Mouse (Mus musculus) T-helper 17 cell (primary cell): ENCODE data around the gene Sertad2.

Experiments
- in situ Hi-C, 2 experiments: fragments of 300-600 bp; cut with MboI, MseI; formaldehyde crosslinking; loops; 1 replicate in 1 of 2; 2 replicates in 1 of 2; pipeline ENCODE4 v1.15.1; 2025; ENCODE audit warnings: high pct_unique_total_duplicates in 2 of 2

Gene Sertad2

DNA sequence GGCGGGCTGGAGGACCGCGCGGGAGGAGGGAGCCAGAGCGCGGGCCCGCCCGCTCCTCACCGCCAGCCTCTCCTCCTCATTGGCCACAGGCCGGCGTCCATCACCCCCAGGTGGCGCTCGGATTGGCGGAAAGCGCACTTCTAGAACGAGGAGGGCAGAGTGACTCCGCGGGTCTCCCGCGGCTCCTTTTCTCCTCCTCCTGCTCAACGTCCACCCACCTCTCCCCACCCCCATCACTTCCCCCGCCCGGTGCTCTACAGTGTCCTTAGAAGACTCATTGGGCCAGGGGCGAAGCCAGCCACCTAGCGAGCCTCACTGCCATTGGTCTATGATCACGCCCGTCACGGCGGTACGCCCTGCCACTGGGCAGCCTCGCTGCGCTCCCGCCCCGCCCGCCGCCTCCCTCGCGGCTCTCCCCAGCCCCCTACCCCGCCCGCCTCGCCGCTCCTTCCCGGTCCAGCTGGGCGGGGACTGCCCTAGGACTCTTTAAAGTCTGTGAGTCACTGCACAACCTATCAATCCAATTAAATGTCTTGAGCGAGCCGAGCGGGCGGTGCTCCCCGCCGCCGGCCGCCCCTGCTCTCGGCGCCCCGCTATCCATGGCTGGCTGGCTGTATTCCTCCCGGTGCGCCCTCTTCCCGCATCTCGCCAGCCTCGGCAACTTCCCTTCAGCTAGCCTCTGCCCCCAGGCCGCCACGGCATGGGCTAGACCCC is at the start of gene Sertad2:
Gene Sertad2 (plus strand): TSS at position 515 of the 714 bp plus-strand sequence.
- in situ Hi-C loops, result loop anchor here (5.0 to 10.0 kb wide), 2 partner anchors 94 to 618 kb away; partner anchors contain the start of gene Spred2 (in 1 of the 2)

DNA sequence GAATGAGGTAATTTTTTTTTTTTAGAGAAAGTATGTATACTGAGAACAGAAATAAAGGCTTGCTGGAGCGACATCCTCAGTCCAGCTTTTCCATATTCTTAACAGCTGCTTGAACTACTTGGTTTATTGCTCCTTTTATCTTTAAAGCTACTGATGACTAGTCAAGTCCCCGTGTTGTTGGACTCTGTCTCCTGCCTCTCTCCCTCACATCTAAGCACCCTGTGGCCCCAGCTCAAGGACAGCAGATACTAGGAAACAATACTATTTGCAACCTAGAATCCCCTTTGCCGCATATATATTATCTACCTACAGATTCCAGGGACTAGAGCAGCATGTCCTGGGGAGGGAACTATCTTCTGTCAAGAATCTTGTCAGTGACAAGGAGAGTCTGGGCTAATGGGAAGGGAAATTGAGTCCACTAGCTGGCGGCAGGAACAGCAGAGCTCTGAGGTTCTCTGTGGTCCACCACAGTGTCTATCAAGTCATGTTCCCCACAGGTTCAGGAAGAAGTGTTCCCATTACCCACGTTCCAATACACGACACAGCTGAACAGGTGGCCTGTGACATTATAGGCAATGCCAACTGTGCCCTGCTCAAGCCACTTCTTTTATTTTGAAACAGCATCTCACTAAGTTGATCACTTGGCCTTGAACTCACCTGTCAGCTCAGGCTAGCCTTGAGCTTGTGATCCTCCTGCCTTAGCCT is 49.0 kb upstream of the Sertad2 start:
- in situ Hi-C loops, result no loop called here

DNA sequence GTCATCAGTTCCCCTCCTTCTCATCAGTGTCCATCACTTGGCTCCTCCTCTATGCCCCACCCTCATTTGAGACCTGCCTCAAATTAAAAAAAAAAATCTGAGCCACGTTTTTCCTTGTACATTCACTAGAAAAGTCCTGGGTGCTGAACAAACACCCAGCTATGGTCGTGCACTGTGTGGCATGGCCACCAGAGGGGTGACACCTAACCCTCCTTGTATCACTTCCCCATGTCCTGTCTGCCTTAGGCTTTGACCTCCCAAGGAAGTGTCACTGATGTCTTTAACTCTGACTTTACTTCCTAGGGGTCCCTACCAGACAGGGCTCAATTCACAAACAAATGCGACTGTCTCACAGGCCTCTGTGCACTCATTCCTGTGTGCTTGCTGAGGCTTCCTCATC is 42.5 kb upstream of the Sertad2 start:
- in situ Hi-C loops, result loop anchor here in 1 of 2 experiments (5.0 kb wide), 1 partner anchor 338 kb away; no protein-coding TSS in a partner anchor

DNA sequence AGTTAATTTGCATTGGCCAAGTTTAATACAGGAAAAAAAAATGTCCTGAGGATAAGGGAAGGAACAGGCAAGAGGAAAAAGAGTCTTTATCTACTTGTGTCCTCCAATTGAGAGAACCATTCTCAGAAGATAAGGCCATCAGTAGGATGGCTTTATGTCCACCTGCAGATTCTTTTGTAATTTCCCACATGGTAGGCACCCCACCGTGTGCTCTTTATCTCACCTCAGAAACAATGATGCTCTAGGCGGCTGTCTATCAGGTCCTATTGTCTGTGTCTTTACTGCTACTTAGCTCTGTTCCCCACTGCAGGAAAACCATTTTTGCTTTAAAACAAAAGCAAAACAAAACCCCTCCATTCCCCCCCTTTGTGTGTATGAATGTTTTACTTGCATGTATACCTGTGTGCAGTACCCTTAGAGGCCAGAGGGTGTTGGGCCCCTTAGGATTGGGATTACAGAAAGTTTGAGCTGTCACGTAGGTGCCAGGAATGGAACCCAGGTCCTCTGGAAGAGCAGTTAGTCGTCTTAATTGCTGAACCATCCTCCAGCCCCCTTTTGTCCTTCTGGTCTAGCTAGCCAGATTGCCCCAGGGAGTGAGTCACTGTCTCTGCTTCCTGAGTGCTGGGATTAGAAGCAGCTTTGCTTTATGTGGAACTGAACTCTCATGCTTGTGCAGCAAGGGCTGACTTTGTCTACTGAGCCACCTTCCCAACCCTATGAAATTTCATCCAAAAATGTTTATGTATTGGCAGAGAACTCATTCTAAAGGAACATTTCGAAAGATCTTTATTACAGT is 41.7 kb upstream of the Sertad2 start:
- in situ Hi-C loops, result loop anchor here in 1 of 2 experiments (5.0 kb wide), 1 partner anchor 339 kb away; no protein-coding TSS in a partner anchor

DNA sequence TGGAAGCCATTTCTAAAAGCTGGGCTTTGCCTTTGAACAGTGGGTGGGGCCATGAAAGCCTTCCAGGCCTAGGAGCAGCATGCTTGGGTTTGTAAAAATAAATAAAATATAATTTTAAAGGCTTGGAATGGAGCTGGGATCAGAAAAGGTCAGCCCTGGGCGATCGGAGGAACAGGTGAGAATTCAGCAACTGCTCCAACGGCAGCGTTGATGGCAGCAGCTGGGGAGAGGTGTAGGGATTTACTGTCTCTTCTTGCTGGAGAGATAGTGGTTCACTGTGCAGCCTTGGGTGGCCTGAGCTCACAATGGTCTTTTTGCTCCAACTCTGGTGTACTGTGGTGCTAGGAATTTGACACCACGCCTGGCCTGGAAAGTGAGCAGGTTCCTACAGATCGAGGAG is 29.5 kb upstream of the Sertad2 start:
- in situ Hi-C loops, result loop anchor here in 1 of 2 experiments (10.0 kb wide), 1 partner anchor 371 kb away; no protein-coding TSS in a partner anchor

DNA sequence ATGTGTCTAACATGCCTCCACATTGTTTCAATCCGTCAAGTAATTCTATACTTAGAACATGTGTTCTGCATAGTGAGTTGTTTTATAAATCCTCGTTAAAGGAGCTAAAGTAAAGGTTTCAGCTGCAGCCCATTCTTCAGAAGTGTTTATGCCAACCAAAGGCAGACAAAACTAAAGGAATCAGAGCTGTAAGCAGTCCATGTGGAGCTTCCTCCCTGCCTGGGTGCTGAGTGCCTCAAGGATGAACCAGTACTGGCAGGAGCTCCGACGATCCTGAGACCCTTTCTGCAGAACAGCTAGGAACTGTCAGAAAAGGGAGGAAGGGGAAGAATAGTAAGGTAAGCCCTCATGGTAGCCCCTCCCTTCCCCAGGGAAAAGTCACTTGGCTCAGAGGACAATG is 28.3 kb upstream of the Sertad2 start:
- in situ Hi-C loops, result loop anchor here in 1 of 2 experiments (10.0 kb wide), 1 partner anchor 370 kb away; no protein-coding TSS in a partner anchor

DNA sequence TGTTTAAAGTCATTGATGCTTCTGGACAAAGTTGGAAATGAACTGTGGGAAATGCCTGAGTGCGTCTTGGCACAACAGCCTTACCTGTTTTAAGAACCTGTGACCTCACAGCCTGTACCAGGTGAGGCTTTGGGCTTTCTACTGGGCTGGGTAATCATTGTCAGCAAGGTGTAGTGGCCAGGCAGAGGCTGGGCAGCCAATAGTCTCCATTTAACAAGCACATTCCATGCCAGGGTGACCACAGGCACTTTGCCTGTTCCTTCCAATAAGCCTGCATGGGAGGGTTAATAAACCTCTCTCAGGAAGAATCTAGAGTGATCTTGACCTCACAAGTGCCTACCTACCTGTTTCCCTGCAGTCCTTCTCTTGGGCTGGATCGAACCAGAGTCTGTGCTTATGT is 21.7 kb upstream of the Sertad2 start:
- in situ Hi-C loops, result no loop called here

DNA sequence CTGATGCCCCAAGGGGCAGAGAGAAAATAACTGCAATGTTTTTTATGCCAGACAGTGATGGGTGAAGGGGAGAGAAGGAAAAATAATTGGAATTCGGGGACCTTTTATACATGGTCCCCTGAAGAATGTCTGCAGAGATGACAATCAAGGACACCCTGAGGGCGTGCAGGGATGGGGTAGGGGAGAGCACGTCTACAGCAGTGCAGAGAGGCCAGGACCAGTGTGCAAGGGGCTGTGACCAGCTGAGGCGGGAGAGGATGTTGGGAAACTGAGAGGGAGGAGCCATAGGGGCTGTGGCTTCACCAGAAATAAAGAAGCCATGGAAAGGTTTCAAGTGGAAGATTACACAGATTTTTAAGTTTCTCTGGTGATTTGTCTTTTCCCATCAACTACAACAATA is 20.3 kb upstream of the Sertad2 start:
- in situ Hi-C loops, result no loop called here

DNA sequence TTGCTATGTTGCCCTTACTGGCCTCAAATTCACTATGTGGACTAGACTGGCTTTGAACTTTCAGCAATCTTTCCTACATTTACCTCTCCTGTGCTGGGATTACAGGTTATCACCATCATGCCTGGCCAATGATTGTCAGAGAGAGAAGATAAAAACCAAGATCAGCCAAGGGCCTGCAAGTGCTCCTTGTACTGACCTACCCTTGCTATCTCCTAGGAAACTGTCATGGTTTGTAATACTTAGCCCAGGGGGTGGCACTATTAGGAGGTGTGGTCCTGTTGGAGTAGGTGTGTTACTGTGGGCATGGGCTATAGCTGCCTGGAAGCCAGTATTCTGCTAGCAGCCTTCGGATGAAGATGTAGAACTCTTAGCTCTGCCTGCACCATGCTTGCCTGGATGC is 18.6 kb upstream of the Sertad2 start:
- in situ Hi-C loops, result no loop called here

DNA sequence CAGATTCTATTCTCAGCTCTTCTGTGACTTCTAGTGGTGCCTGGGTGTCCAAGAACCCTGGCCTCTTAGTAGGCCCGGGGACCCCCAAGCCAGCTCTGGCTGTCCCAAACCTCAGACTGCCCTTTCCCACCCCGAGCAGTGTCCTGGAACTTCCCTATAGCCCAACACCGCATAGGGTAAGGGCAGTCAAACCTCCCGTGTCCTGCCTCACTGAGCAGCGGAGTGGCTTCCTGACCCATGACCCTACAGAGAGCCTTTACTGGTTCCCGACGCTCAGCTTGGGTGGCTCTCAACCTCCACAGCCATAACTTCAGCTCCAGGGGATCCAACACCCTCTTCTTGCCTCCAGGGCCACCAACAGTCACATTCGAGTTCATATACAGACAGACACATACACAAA is 17.1 kb upstream of the Sertad2 start:
- in situ Hi-C loops, result no loop called here

DNA sequence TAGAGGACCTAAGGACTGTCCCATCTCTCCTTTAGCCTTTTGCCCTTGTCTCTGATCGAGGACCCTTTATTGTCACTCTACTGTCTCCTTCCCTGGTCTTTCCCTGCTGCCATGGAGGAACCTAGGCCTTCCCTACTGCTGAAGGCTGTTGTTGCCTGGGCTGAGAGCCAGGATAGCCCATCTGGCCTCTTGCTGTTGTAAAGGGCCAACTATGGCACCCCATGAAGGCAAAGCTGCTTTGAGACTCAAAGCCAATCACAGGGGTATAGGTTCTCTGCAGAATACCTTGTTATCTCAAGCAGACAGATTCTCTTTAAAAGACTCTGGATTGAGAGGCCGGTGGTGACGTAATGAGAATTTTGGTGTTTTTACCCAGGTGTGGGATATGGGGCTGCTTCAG is 15.2 kb upstream of the Sertad2 start:
- in situ Hi-C loops, result no loop called here

DNA sequence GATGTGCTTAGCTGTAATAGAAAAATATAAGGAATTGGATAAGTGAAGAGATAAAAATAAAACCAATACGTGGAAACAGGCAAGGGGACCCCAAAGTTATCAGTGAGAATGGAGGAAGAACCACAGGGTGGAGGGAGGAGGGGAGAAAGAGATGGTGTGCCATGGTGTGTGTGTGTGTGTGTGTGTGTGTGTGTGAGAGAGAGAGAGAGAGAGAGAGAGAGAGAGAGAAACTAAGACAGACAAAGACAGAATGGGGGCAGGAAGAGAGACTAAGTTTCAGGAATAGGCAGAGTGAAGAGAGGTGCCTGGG is 11.4 kb upstream of the Sertad2 start:
- in situ Hi-C loops, result no loop called here

DNA sequence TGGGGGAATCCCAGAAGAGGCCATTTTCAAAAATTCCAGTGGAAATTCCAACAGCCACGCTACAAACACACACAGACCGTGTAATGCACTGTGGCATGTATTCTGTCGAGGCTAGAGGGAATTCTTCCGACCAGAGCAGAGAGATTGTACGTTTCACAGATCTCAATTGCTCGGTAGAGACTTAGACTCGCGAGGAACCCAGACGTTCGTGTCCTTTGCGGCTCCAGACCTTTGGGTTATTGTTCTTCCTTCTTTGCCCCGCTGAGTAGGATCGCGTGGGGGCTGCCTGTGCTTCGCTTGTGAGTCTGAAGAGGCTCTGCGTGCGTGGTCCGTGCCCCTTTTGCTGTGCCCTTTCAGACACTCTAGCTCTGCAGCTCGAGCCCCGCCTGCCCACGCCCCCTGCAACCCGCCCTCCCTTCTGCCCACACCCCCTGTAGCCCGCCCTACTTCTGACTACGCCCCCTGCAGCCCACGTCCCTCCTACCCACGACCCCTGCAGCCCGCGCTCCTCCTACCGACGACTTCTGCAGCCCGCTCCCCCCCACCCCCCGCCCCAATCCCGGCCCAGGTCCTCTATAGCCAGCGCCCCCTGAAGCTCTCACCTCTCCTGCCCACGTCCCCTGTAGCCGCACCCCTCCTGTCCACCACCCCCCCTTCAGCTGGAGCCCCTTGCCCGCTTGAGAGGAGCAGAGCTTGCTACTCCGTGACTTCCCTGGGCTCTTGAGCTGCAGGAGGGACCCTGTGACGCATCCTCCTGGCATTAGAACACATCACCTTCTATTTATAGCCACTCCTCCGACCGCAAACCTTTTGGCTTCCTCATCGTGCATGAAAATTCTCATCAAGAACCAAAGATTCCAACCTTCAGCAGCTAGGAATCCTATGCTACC is 10.8 kb upstream of the Sertad2 start:
- in situ Hi-C loops, result no loop called here

DNA sequence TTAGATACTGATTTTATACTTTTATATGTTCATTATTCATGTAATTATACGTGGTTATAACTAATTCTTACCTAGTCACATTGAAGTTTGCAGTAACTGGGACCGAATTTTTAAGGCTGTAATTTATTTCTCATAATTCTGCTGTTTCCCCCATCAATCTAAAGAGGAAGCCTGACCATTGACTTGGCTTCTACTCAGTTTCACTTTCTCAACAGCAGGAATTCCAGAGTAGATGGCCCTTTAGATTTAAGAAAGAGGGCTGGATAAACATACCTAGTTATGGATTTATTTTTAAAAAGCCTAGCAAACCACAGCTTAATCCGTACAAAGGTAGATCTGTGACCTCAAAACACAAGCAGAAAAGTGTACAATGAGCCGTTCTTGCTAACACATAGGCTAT is 9.8 kb upstream of the Sertad2 start:
- in situ Hi-C loops, result no loop called here

DNA sequence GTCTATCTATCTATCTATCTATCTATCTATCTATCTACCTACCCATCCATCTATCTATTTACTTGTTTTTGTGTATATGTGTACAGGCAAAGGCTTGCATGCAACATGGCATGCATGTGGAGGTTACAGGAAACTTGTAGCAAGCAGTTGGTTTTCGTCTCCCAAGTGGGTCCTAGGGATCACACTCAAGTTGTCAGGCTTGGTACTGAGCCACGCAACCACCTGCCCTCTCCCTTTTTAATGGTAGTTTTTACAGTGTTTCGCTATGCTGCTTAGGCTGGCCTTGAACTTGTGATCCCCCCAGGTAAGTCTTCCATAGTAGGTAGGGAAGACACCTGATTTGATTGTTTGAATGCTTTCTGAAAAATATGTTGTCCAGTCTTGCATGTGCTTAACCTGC is 5.8 kb upstream of the Sertad2 start:
- in situ Hi-C loops, result no loop called here

DNA sequence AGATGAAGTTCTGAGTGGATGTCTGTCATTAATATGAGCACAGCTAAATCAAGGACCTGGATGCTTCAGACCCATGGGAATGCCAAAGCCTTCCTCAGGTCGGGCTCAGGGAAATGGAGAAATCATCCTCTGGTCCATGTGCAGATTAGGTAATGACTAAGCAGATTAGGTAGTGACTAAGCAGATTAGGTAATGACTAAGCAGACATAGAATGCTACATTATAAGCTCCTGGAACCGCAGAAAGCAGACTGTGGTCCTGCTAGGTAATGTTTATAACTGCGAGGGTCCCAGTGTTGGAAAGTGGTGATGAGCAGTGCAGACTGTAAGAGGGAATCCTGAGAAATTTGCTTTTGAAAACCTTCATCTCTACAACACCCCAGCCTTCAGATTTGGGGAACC is 4.6 kb upstream of the Sertad2 start:
- in situ Hi-C loops, result no loop called here

DNA sequence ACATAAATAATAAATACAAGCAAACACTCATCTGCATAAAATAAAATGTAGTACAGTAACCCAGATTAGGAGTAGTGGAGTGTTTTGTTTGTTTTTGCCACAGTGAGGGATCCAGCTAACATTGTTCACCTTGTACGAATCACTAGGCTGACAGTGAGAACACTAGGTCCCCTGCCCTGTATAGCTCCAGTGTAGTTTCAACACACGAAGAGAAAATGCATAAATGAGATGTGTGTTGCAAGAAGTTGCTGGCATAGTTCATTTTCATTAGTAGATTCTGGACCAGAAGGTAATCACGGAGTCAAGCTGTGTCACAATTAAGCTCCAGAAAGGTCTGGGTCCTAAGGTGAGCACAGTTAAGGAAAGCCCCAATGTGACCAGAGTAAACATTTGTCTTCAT is 1.8 kb upstream of the Sertad2 start:
- in situ Hi-C loops, result loop anchor here (5.0 to 10.0 kb wide), 2 partner anchors 96 to 616 kb away; partner anchors contain the start of gene Spred2 (in 1 of the 2)

DNA sequence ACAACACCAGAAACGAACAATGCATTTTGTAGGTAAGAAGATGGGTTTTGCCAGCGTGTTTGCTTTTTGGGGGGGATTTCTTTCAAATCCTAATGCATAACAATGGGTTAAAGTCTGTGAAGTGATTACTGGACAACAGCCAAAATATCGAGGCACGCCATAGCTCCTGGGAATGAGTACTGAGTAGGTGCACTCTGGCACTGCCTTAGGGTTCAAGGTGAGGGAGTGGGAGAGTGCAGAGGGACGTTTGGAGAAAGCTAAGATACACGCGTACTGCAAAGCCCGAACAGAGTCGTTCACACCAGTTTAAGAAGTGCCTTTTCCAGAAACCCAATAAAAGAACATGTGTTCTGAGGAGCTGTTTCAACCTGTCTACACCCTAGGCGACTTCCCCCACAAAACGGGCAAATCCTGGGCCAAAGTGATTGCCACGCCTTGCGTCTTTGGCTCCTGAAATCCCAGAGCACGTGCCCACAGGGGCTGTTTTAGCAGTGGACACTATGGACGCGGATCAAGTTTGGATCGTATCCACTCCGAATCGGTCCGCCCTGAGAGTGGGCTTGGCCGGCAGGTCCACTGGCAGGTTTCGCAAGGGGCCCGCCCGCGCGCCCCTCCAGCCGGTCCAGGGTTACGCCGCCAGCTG is 937 bp upstream of the Sertad2 start:
- in situ Hi-C loops, result loop anchor here (5.0 to 10.0 kb wide), 2 partner anchors 95 to 617 kb away; partner anchors contain the start of gene Spred2 (in 1 of the 2)

DNA sequence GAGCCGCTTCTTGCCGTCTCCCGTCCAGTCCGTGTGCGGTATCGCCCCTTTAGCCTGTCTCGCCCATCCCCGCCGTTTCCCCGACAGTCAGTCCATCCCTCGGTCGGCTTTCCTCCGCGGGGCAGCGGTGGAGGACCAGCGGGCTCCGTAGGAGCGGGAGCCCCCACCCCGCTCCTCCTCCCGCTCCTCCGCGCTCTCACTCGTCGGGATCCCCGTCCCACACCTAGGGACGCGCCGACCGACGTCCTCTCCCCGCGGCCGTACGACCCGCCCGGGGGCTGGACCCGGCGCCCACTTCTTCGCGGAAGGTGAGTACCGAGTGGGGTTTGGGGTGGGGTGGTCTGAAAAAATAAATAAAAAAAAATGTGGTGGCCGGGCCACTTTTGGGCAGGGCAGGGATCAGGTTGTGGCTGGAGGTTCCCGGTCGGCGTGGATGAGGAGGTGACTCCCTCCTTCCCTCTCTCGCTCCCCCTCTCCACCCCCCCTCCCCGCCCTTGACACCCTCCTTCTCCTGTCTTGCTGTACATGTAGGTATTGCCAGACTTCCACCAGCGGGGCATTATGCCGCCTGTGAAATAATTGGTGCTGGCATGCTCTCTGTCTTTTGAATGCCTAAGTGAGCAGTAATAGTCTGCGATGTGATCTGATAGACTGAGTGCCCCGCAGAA is 534 bp downstream of the Sertad2 start:
- in situ Hi-C loops, result loop anchor here (5.0 to 10.0 kb wide), 2 partner anchors 94 to 619 kb away; partner anchors contain the start of gene Spred2 (in 1 of the 2)

DNA sequence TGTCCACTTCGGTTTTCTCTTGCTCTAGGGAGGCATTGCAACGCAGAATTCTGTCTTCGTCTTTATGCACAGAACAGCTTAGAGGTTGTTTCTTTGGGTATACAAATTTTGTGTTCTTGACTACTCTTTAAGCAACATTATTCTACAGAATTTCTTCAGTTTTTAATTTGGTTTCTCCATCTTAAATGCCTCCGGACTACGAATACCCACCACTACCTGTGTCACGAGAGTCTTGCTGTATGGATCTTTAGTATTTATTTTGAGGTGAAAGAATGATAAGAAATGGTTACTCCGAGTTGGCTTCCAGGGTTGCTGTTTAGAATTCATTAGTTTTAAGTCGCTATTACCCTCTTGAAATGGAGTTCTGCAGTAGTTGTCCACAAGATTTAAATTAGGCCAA is 1.3 kb downstream of the Sertad2 start:
- in situ Hi-C loops, result loop anchor here (5.0 to 10.0 kb wide), 2 partner anchors 93 to 620 kb away; partner anchors contain the start of gene Spred2 (in 1 of the 2)
